Mouse (Mus musculus): ENCODE results near the gene Erg. TPM values are rescaled to one million over a fixed set of nuclear protein-coding genes. Genes with fewer than 3 reads are reported as not detected.

Gene Erg
- polyA plus RNA-seq, 1 experiment from 2014 or later = 1.8 TPM

GRCm38 (mm10) chr16:95353838-95354237, 232.6 kb downstream of the Erg start:
- no peak for DNase-seq (ENCODE audit: low spot score)

GRCm38 (mm10) chr16:95352266-95352665, 234.1 kb downstream of the Erg start:
- DNase-seq (ENCODE audit: low spot score) = peak; percentile 26

GRCm38 (mm10) chr16:95350499-95350898, 235.9 kb downstream of the Erg start:
- DNase-seq (ENCODE audit: low spot score) = peak; percentile 50

GRCm38 (mm10) chr16:95349745-95350144, 236.6 kb downstream of the Erg start:
- DNase-seq (ENCODE audit: low spot score) = no peak

GRCm38 (mm10) chr16:95349344-95349743, 237.0 kb downstream of the Erg start:
- no peak for DNase-seq (ENCODE audit: low spot score)

- DNase-seq (ENCODE audit: low spot score) = no peak
Measured at GRCm38 (mm10) chr16:95348555-95348954, 237.8 kb downstream of the Erg start.

GRCm38 (mm10) chr16:95347202-95347601, 239.2 kb downstream of the Erg start:
- DNase-seq (ENCODE audit: low spot score) = no peak

GRCm38 (mm10) chr16:95345882-95346281, 240.5 kb downstream of the Erg start:
- peak; percentile 85 for DNase-seq (ENCODE audit: low spot score)

GRCm38 (mm10) chr16:95344961-95345360, 241.4 kb downstream of the Erg start:
- no peak for DNase-seq (ENCODE audit: low spot score)

- peak; percentile 41 for DNase-seq (ENCODE audit: low spot score)
Measured at GRCm38 (mm10) chr16:95342030-95342429, 244.4 kb downstream of the Erg start.

GRCm38 (mm10) chr16:95340885-95341791, 245.3 kb downstream of the Erg start:
- DNase-seq (ENCODE audit: low spot score) = peak; percentile 87

GRCm38 (mm10) chr16:95332159-95332558, 254.2 kb downstream of the Erg start:
- no peak for DNase-seq (ENCODE audit: low spot score)

- DNase-seq (ENCODE audit: low spot score) = no peak
Measured at GRCm38 (mm10) chr16:95321945-95322625, 264.3 kb downstream of the Erg start.

Other genes with a start within 250 kb of the Erg start
- gene Ets2, start 115.5 kb upstream of the Erg start, polyA plus RNA-seq (2015; fragmentation: Nextera tagmentation; extraction: Ambion mirVana) = 255 and 277 TPM in 2 replicates